Mouse (Mus musculus) testis, postnatal 14 days (tissue): ENCODE data around the gene Gm27021.
A peak's percentile ranks its signal among the peaks of the same experiment; 100 is the strongest.

Experiments used
- DNase-seq: peaks from one replicate; pipeline ENCODE4 v3.0.0; 2021; ENCODE audit warnings: low spot score

Gm27021 gene

DNA sequence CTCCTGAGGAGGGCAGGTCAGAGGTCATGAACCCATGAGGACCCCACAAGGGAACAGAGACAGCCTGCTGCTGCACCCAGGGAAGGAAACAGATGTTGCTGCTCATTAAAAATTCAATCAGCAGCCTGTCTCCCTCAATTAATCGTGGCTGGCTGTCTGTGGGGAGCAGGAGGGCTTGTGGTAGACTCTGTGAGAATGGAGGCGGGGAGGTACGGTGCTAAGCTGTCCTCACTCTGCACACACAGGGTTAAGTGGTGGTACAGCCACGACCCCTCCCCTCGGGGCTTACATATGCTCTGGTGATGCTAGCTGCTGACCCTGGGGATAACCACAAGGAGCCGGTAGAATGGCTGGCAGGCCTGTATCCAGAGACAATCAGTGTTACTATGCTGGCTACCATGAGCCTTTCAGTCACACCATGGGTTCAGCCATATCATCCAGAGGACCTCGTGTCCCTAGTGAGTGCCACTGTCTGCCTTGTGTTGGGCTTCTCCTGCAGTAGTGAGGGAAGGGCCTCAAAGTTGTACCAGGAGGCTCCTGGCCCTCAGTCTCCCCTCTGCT, 102.6 kb downstream of the Gm27021 start:
- DNase-seq, result no peak

DNA sequence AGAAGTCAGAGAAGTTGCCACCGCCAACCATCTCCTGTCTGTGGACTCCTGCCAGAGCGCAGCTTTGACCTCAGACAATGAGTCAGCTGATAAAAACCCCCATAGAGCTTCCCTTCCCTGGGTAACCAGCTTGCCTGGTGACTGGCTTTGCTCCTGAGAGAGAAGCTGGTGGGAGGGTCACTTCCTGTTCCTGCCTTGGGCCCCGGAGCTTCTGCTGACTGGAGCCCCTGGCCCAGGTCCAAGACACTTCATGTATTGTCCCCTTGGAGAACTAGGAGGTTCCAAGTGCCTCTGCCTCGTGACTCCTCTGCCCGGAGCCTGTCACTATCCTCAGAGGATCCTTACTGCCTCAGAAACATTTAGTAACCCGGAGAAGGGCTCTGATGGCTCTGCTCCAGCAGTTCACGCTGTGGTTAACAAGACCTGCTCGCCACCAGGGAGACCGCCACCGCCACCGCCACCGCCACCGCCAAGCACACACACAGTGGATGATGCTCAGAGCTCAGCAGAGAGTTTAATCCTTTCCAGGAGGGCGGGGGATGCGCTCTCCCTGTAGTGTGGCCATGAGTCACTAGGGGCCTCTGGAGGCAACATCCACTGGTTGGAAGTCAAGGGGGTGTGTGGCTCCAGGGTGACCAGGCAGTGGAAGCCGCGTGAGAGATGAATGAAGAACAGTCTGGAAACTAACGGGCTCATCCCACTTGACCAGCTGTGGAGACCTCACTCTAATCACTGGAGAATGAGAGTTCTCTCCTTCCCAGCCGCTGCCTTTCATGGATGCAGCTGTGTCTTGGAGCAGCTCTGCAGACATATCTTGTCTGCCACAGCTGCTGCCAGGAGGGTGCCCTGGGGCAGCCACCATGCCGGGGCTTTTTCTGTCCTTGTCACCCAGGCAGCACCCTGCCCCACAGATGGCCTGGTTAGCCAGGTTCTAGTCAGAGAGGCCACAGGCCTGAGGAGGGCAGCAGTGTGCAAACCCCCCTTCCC, 103.7 kb downstream of the Gm27021 start:
- DNase-seq, result peak; percentile 75

DNA sequence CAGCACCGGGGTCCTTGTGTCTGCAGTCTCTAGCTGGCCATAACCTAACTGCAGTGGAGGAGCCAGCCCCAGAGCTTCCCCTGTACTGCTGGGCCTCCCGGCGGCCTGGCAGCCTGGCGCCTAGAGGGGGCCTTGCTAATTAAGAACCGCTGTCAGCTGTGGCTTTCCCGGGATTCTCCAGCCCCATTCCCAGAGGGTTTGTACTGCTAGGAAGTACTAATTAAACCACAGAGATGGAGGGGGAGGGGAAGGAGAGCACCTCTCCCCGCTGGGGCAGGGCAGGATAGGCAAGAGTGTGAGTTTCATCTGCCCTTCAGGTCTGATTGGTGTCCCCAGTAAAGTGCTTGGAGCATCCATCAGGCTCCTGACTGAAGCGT, 104.5 kb downstream of the Gm27021 start:
- no peak for DNase-seq

DNA sequence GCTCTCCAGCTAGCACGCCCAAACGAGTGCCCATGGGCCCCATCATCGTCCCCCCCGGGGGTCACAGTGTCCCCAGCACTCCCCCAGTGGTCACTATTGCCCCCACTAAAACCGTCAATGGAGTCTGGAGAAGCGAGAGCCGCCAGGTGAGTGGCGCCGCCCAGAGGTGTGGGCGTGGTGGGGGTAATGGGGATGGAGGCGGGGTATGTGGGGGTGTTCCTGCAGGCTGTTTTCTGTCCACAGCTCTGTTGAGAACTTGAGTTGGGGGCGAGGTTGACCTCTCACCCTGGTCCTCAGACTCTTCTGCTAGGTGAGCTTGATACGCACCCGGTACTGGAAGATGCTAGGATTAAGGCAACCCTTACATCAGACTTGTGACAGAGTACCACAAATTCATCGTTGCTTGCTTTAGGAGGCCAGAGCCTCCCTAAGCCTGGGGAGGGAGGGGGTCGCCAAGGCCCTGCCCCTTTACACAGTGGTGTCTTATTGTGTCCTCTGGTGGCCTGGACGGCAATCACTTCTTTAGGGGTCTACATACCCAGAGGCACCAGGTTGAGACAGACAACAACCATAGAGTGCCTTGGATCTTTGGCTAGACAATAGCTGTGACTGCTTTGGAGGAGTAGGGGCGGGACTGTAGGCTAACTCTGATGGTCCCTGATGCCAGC, 105.1 kb downstream of the Gm27021 start:
- no peak for DNase-seq

DNA sequence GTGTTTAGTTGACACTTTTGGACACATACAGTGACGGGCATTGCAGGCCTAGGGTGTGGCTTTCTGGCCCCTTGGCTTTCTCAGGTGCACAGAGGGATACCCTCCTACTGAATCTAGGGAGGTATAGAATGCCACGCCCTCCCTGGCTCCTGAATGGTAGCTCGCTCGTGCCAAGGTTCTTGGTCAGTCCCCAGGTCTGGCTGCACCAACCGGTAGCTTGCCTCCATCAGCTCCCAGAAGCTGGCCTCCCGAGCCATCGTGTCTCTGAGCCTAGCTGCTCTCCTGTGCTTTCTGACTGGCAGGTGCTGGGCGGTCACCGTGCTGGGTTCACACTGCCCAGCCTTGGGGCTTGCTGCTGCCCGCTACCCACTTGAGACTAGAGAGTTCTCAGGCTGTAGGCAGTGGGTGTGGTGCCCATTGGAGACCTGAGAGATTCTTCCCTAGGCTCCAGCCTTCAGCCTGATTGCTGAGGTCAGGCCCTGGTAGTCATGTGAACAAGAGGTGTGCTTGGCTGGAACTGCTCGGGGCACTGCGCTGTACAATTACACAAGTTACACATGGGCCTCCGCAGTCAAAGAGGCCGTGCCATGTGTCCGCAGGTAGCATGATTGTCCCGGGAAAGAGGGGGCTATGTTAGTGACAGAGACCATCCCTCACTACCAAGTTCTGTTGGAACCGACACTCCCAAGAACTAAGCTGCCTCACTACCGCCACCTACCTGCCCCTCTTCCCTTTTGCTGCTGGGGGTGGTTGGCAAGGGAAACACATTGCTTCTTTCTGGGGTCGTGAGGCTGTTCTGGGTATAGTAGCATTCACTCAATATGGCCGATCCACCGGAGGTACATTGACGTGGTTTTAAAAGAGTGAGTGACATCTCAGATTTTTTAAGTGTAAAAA, 106.1 kb downstream of the Gm27021 start:
- DNase-seq, result no peak

DNA sequence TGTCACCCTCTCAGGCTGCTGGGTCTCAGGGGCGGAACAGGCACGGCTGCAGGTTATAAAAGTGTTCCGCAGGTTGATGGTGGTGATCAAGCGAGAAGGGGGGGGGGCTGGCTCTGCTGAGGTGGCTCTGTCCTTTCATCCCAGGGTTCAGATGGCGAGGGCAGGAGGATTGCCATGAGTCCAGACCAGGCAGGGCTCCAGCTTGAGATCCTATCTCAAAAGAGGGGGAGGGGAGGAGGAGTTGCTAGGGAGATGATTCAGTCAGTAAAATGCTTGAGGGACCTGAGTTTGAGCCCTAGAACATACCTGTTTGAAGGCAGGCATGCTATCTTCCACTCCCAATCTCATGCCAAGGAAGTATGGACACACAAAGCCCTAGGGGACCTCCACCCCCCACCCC, 107.3 kb downstream of the Gm27021 start:
- no peak for DNase-seq

DNA sequence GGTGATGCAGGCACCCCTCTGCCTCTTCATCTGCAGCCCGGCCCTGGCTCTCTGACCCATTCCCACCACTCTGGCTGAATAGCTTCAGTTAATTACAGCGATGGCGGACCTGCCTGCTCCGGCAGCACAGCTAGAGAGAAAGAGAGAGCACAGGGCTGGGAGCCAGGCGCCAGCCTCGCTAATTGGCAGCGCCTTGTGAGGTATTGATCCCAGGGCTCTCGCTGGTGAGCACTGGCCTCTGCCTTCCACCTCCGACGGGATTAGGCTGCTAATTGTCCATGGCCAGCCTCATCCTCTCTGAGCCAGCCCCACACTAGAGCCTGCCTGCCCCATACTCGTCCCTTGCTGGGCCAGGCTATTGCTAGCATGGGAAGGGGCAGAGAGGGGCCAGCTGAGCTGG, 108.2 kb downstream of the Gm27021 start:
- no peak for DNase-seq
